Mouse (Mus musculus) adrenal gland, adult (tissue): ENCODE data around the gene Cenps.
"Not testable (repeated sequence)": the region's sequence is repeated elsewhere in the genome, so short reads cannot be mapped to it uniquely, and the experiment has no call there.

Experiments
- DNase-seq, 2 experiments: peaks; one replicate each; pipeline ENCODE4 v3.0.0; 2022 to 2023; ENCODE audit warnings: low spot score in 1 of 2; ENCODE audit not compliant: inconsistent age in 2 of 2

The Cenps gene

GRCm38 (mm10) chr4:149125341-149126114 is 11.9 kb downstream of the Cenps start:
- DNase-seq = no peak

GRCm38 (mm10) chr4:149123432-149123831 is 14.0 kb downstream of the Cenps start:
- DNase-seq = no peak

GRCm38 (mm10) chr4:149119978-149120562 is 17.4 kb downstream of the Cenps start:
- DNase-seq = not testable (repeated sequence)

- DNase-seq = peak; percentile 91 to 97
Observed at GRCm38 (mm10) chr4:149103875-149104561, 33.4 kb downstream of the Cenps start, which contains the start of gene Dffa. Gene Dffa (plus strand): TSS chr4:149104146.

GRCm38 (mm10) chr4:149101456-149101855 is 36.0 kb downstream of the Cenps start:
- peak in 1 of 2 experiments; percentile 49 for DNase-seq

GRCm38 (mm10) chr4:149100449-149100848 is 37.0 kb downstream of the Cenps start:
- DNase-seq = not testable (repeated sequence)

- peak; percentile 92 to 97 for DNase-seq
Observed at GRCm38 (mm10) chr4:149099369-149100017, 37.9 kb downstream of the Cenps start, which contains the start of gene Pex14. Gene Pex14 (minus strand): TSS chr4:149099876.

- no peak for DNase-seq
Observed at GRCm38 (mm10) chr4:149098571-149098970, 38.9 kb downstream of the Cenps start.

- peak in 1 of 2 experiments; percentile 67 for DNase-seq
Observed at GRCm38 (mm10) chr4:149097956-149098355, 39.5 kb downstream of the Cenps start.

GRCm38 (mm10) chr4:149091364-149091763 is 46.1 kb downstream of the Cenps start:
- peak in 1 of 2 experiments; percentile 30 for DNase-seq

- DNase-seq = peak; percentile 76 to 84
Observed at GRCm38 (mm10) chr4:149085381-149085780, 52.0 kb downstream of the Cenps start.

- peak; percentile 90 to 94 for DNase-seq
Observed at GRCm38 (mm10) chr4:149081528-149081927, 55.9 kb downstream of the Cenps start.

GRCm38 (mm10) chr4:149080111-149080510 is 57.3 kb downstream of the Cenps start:
- no peak for DNase-seq

- no peak for DNase-seq
Observed at GRCm38 (mm10) chr4:149079629-149080028, 57.8 kb downstream of the Cenps start.

GRCm38 (mm10) chr4:149078261-149078660 is 59.2 kb downstream of the Cenps start:
- DNase-seq = peak in 1 of 2 experiments; percentile 56
